Mouse (Mus musculus) brain, embryonic 14.5 days (tissue): ENCODE data around the gene Gpr161. TPM values are rescaled to one million over a fixed set of nuclear protein-coding genes. Genes with fewer than 3 reads are reported as not detected.
"Not testable (repeated sequence)": the region's sequence is repeated elsewhere in the genome, so short reads cannot be mapped to it uniquely, and the experiment has no call there.

Experiments
- DNase-seq: peaks from one replicate; pipeline ENCODE4 v3.0.0-alpha.2; 2011; ENCODE audit warnings: low read depth
- CTCF ChIP-seq: fragments of 200-500 bp; IDR thresholded peaks from 2 replicates; pipeline ENCODE4 v1.5.1; 2012; ENCODE audit warnings: inconsistent platforms, mild to moderate bottlenecking, moderate library complexity, borderline replicate concordance; ENCODE audit not compliant: insufficient read depth, insufficient read length; ENCODE audit errors: extremely low read depth
- POLR2A ChIP-seq: fragments of 200-500 bp; IDR thresholded peaks from 2 replicates; pipeline ENCODE4 v1.6.1; 2012; ENCODE audit warnings: mild to moderate bottlenecking, inconsistent platforms, borderline replicate concordance; ENCODE audit not compliant: poor library complexity, insufficient read depth, insufficient read length, severe bottlenecking; ENCODE audit errors: extremely low read depth
- polyA plus RNA-seq: library from polyadenylated mRNA; depleted of rRNA; stranded (reverse); fragments of >200 nt; gene quantifications from 2 replicates; pipeline ENCODE4 v1.2.3, GENCODE M21; 2012

Gpr161 gene
- polyA plus RNA-seq, 1 experiment: 45.0 TPM

GRCm38 (mm10) chr1:165321891-165322290, 26.3 kb downstream of the Gpr161 start:
- no peak for DNase-seq
- TF ChIP-seq POLR2A (no peak), CTCF (no peak)

DNA sequence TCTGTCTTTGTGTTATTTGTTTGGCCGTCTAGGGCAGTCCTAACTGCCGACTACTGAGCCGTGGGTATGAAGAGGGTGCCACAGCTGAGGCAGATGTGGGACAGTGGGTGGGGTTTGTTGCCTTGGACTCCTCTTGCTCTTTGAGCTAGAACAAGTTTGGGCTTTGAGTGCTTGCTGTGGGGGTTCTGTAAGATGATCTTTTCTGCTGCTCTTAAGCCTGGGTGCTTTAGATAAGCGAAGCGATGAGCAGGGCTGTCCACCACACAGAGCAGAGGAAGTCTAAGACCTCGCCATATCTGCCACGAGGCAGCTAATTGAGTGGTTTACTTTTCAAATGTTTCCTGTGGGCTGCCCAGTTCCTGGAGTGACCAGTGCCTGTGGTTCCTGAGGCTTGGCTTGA, 27.3 kb downstream of the Gpr161 start:
- TF ChIP-seq CTCF (no peak), POLR2A (no peak)
- DNase-seq: no peak

- DNase-seq: no peak
- no peak for TF ChIP-seq POLR2A
- TF ChIP-seq CTCF: no peak
These were observed 31.8 kb downstream of the Gpr161 start for GRCm38 (mm10) chr1:165327370-165327769.

DNA sequence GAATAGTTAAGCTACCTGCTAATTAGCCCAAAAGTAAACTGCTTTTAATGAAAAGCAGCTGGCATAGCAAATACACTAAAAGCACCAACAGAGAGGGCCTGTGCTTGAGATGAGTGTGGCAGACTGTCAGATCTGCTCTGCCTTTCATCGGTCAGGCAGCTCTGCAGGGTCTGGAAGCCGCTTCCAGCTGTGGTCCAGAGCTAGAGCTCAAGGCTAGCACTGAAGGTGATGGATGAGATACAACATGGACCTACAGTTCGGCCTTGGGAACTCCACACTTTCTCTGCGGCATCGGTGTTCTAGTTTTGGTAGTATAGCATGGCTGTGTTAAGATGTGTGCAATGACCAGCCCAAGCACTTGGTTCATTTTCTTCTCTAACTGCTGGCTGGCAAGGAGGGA, 32.2 kb downstream of the Gpr161 start:
- no peak for TF ChIP-seq CTCF
- TF ChIP-seq POLR2A: no peak
- DNase-seq: no peak

GRCm38 (mm10) chr1:165328384-165329289, 33.0 kb downstream of the Gpr161 start:
- DNase-seq: not testable (repeated sequence)

GRCm38 (mm10) chr1:165330859-165331258, 35.3 kb downstream of the Gpr161 start:
- no peak for DNase-seq
- TF ChIP-seq CTCF: no peak

- TF ChIP-seq CTCF (no peak), POLR2A (no peak)
- DNase-seq: no peak
These were observed 37.2 kb downstream of the Gpr161 start for GRCm38 (mm10) chr1:165332797-165333196.

DNA sequence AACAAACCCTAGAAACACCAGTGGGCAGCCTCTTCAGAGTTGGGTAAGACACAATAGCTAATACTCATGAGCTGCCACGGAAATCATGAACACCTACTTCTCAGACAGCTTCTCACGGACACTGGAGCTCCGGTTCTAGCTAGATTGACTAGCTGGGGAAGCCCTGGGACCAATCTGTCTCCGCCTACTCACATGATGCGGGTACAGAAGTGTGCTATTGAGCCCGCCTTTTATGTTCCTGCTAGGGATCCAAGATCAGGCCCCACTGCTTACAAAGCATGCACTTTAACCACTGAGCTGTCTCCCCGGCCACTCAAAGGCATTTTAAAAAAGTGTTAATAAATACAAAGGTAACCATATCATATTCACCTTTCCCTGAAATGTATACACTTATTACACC, 46.5 kb downstream of the Gpr161 start:
- TF ChIP-seq POLR2A (no peak), CTCF (no peak)
- DNase-seq: no peak

- TF ChIP-seq POLR2A (no peak), CTCF (no peak)
- peak; percentile 77 for DNase-seq
These were observed 48.9 kb downstream of the Gpr161 start for GRCm38 (mm10) chr1:165344453-165344852.

GRCm38 (mm10) chr1:165348627-165349026, 53.0 kb downstream of the Gpr161 start:
- DNase-seq: no peak
- TF ChIP-seq POLR2A: no peak
- no peak for TF ChIP-seq CTCF

- DNase-seq: no peak
- TF ChIP-seq POLR2A (no peak), CTCF (no peak)
These were observed 60.8 kb downstream of the Gpr161 start for GRCm38 (mm10) chr1:165356347-165356746.

DNA sequence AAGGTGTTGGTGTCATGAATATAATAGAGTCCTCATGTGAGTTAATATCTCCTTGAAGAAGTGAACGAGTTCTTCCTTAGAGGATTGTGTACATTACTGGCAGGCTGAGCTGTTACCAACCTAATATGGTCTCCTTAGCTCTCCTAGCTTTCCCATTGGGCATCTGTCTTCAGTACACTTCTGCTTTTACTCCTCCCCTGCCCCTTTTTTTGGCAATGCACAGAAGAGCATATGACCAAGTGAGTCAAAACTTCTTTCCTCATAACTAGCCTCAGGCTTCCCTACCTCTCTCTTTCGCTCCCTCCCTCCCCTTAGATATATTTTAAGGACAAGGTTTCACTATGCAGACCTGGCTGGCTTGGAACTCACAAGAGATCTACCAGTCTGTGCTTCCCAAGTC, 67.7 kb downstream of the Gpr161 start:
- no peak for TF ChIP-seq CTCF
- no peak for TF ChIP-seq POLR2A
- no peak for DNase-seq

GRCm38 (mm10) chr1:165365057-165365456, 69.5 kb downstream of the Gpr161 start:
- DNase-seq: no peak
- TF ChIP-seq POLR2A: no peak
- no peak for TF ChIP-seq CTCF

DNA sequence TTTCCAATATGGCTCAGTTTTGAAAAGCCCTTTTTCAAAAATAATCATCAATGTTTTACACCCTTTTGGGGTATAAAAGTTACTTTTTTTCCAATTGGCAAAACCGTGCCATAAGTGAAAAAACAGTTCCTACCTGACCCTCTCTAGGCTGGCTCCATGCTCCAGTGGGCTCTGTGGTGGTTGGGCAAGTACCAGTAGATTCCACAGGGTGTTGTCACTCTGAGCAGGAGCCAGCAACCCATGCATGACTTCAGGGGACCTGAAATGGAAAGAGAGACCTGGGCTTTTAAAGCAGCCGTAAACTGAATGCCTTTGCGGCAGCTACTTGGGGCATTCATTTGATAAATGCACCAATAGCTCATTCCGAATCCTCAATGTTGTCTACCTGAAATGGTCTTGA, 75.4 kb downstream of the Gpr161 start:
- no peak for TF ChIP-seq POLR2A
- TF ChIP-seq CTCF: no peak
- DNase-seq: no peak
